Mouse (Mus musculus) liver, embryonic 11.5 days (tissue): ENCODE measurements around the gene Olfr1444. TPM values are rescaled to one million over a fixed set of nuclear protein-coding genes. Genes with fewer than 3 reads are reported as not detected.

Source experiments
- ATAC-seq: fragments of 200-750 bp; cut with Nextera tagmentation; replicated peaks from 2 replicates; pipeline ENCODE4 v1.8.0; 2017; ENCODE audit warnings: moderate number of reproducible peaks, mild to moderate bottlenecking, moderate TSS enrichment, moderate library complexity; ENCODE audit not compliant: low FRiP score
- DNase-seq: peaks from one replicate; pipeline ENCODE4 v3.0.0-alpha.2; 2017; ENCODE audit warnings: low spot score
- H3K27ac ChIP-seq: fragments of 300-500 bp; sonication (generic); 2 replicates; pipeline ENCODE4 v1.5.1; 2014; ENCODE audit warnings: mild to moderate bottlenecking, low read depth, low read length, control low read depth
- H3K27me3 ChIP-seq: fragments of 300-500 bp; sonication (generic); replicated peaks from 2 replicates; pipeline ENCODE4 v1.6.1; 2014; ENCODE audit warnings: low read length, mixed read lengths; ENCODE audit not compliant: control insufficient read depth, insufficient read depth
- H3K36me3 ChIP-seq: fragments of 300-500 bp; sonication (generic); 2 replicates; pipeline ENCODE4 v1.6.1; 2014; ENCODE audit warnings: mild to moderate bottlenecking, low read length, moderate library complexity, mixed read lengths; ENCODE audit not compliant: control insufficient read depth, insufficient read depth
- H3K4me1 ChIP-seq: fragments of 300-500 bp; sonication (generic); replicated peaks from 2 replicates; pipeline ENCODE4 v1.6.1; 2014; ENCODE audit warnings: low read length, mixed read lengths; ENCODE audit not compliant: control insufficient read depth, insufficient read depth
- H3K4me2 ChIP-seq: fragments of 300-500 bp; sonication (generic); 2 replicates; pipeline ENCODE4 v1.6.1; 2014; ENCODE audit warnings: mild to moderate bottlenecking, control low read depth, moderate library complexity
- H3K4me3 ChIP-seq: fragments of 300-500 bp; sonication (generic); 2 replicates; pipeline ENCODE4 v1.5.1; 2014; ENCODE audit warnings: low read depth, low read length, control low read depth
- H3K9ac ChIP-seq: fragments of 300-500 bp; sonication (generic); 2 replicates; pipeline ENCODE4 v1.6.1; 2014; ENCODE audit warnings: low read depth, low read length, control low read depth
- H3K9me3 ChIP-seq: fragments of 300-500 bp; sonication (generic); 2 replicates; pipeline ENCODE4 v1.6.1; 2016; ENCODE audit warnings: low read length, inconsistent platforms, mixed read lengths; ENCODE audit not compliant: control insufficient read depth
- WGBS: fragments of 180-500 bp; shearing (Covaris S2); extraction: QIAGEN DNeasy Blood & Tissue Kit; methylation state at CpG from one replicate; pipeline ENCODE4 v1.1.7; 2014; 5-methylcytosine and 5-hydroxymethylcytosine counted together
- polyA plus RNA-seq: library from polyadenylated mRNA; unstranded; fragments of >200 nt; fragmentation: Nextera tagmentation; extraction: Ambion mirVana; gene quantifications from 2 replicates; pipeline ENCODE4 v1.2.1, GENCODE M21; 2014

Gene Olfr1444
- polyA plus RNA-seq, 1 experiment from 2014 or later, result not detected

- Histone ChIP-seq H3K36me3 (no peaks in the 10 kb centered on the region), H3K4me3 (no peak overlapping the region), H3K9me3 (no peaks in the 10 kb centered on the region), H3K27me3 (no peaks in the 10 kb centered on the region), H3K4me2 (no peak overlapping the region), H3K9ac (no peak overlapping the region), H3K27ac (no peak overlapping the region), H3K4me1 (no peaks in the 10 kb centered on the region)
- WGBS, result 76% methylated on average over 1 of the region's 1 CpGs
- DNase-seq (no peak), ATAC-seq (no peak)
Observed at GRCm38 (mm10) chr19:12838507-12838906, 18.6 kb upstream of the Olfr1444 start.

GRCm38 (mm10) chr19:12846382-12846781 is 10.7 kb upstream of the Olfr1444 start, which contains the start of gene Gm5244:
Gm5244 (plus strand) TSS chr19:12846682.
- Histone ChIP-seq H3K36me3 (no peaks in the 10 kb centered on the region), H3K9me3 (no peaks in the 10 kb centered on the region), H3K4me1 (no peaks in the 10 kb centered on the region), H3K4me3 (no peak within 1 kb of the TSS), H3K27ac (no peak within 1 kb of the TSS), H3K4me2 (no peak within 1 kb of the TSS), H3K27me3 (no peaks in the 10 kb centered on the region), H3K9ac (no peak within 1 kb of the TSS)
- DNase-seq (no peak), ATAC-seq (no peak)

GRCm38 (mm10) chr19:12883555-12883954 is 26.5 kb downstream of the Olfr1444 start, which contains the start of gene Olfr1445:
Olfr1445 (plus strand) TSS chr19:12883855.
- DNase-seq (no peak), ATAC-seq (no peak)
- no peak within 1 kb of the TSS for H3K9ac ChIP-seq
- no peak within 1 kb of the TSS for H3K4me3 ChIP-seq
- H3K36me3 ChIP-seq, result no peaks in the 10 kb centered on the region
- no peaks in the 10 kb centered on the region for H3K4me1 ChIP-seq
- H3K27me3 ChIP-seq, result no peaks in the 10 kb centered on the region
- H3K4me2 ChIP-seq, result no peak within 1 kb of the TSS
- 80% methylated on average over 2 of the region's 2 CpGs for WGBS
- no peaks in the 10 kb centered on the region for H3K9me3 ChIP-seq
- H3K27ac ChIP-seq, result no peak within 1 kb of the TSS

- H3K4me2 ChIP-seq, result no peak within 1 kb of the TSS
- no peak within 1 kb of the TSS for H3K27ac ChIP-seq
- no peak within 1 kb of the TSS for H3K9ac ChIP-seq
- 57% methylated on average over 1 of the region's 1 CpGs for WGBS
- H3K36me3 ChIP-seq, result no peaks in the 10 kb centered on the region
- DNase-seq (no peak), ATAC-seq (no peak)
- no peaks in the 10 kb centered on the region for H3K27me3 ChIP-seq
- no peaks in the 10 kb centered on the region for H3K9me3 ChIP-seq
- H3K4me3 ChIP-seq, result no peak within 1 kb of the TSS
- no peaks in the 10 kb centered on the region for H3K4me1 ChIP-seq
Observed at GRCm38 (mm10) chr19:12893424-12893823, 36.3 kb downstream of the Olfr1444 start, which contains the start of gene Olfr1446. Olfr1446 (minus strand) TSS chr19:12893524.

GRCm38 (mm10) chr19:12903643-12904042 is 46.6 kb downstream of the Olfr1444 start, which contains the start of gene Olfr1447:
Olfr1447 (minus strand) TSS chr19:12903743.
- no peaks in the 10 kb centered on the region for H3K36me3 ChIP-seq
- no peaks in the 10 kb centered on the region for H3K9me3 ChIP-seq
- H3K4me1 ChIP-seq, result no peaks in the 10 kb centered on the region
- H3K27ac ChIP-seq, result no peak within 1 kb of the TSS
- ATAC-seq (no peak), DNase-seq (no peak)
- no peak within 1 kb of the TSS for H3K4me2 ChIP-seq
- no peaks in the 10 kb centered on the region for H3K27me3 ChIP-seq
- WGBS, result 75% methylated on average over 1 of the region's 1 CpGs
- H3K9ac ChIP-seq, result no peak within 1 kb of the TSS
- no peak within 1 kb of the TSS for H3K4me3 ChIP-seq

Other genes starting within 250 kb of the Olfr1444 start
- gene Glyat, start 224.0 kb upstream of the Olfr1444 start, polyA plus RNA-seq, result not detected in 2 replicates
- gene Olfr1442, start 186.8 kb upstream of the Olfr1444 start, polyA plus RNA-seq, result not detected in 2 replicates
- not detected in 2 replicates for gene Olfr1443, start 179.2 kb upstream of the Olfr1444 start, polyA plus RNA-seq
- gene Keg1, start 161.5 kb upstream of the Olfr1444 start, polyA plus RNA-seq, result 0.19 and 0.25 TPM in 2 replicates
- 0.27 and 0.78 TPM in 2 replicates for gene Cntf, start 91.7 kb upstream of the Olfr1444 start, polyA plus RNA-seq
- 7.0 and 7.4 TPM in 2 replicates for gene Zfp91, start 61.2 kb upstream of the Olfr1444 start, polyA plus RNA-seq
- gene Lpxn, start 61.1 kb upstream of the Olfr1444 start, polyA plus RNA-seq, result 1.5 and 2.1 TPM in 2 replicates
- gene Gm5244, start 10.6 kb upstream of the Olfr1444 start, polyA plus RNA-seq, result not detected in 2 replicates
- not detected in 2 replicates for gene Olfr1445, start 26.6 kb downstream of the Olfr1444 start, polyA plus RNA-seq
- not detected in 2 replicates for gene Olfr1446, start 36.2 kb downstream of the Olfr1444 start, polyA plus RNA-seq
- not detected in 2 replicates for gene Olfr1447, start 46.5 kb downstream of the Olfr1444 start, polyA plus RNA-seq
- not detected in 2 replicates for gene Olfr1448, start 67.1 kb downstream of the Olfr1444 start, polyA plus RNA-seq
- gene Olfr1449, start 73.6 kb downstream of the Olfr1444 start, polyA plus RNA-seq, result not detected in 2 replicates
- not detected in 2 replicates for gene Olfr1450, start 93.0 kb downstream of the Olfr1444 start, polyA plus RNA-seq
- not detected in 2 replicates for gene Olfr1451, start 137.7 kb downstream of the Olfr1444 start, polyA plus RNA-seq
- gene Olfr1453, start 171.0 kb downstream of the Olfr1444 start, polyA plus RNA-seq, result not detected in 2 replicates
- gene Olfr1454, start 203.3 kb downstream of the Olfr1444 start, polyA plus RNA-seq, result not detected in 2 replicates
- not detected in 2 replicates for gene Olfr1457, start 240.6 kb downstream of the Olfr1444 start, polyA plus RNA-seq
- gene Olfr1458, start 249.5 kb downstream of the Olfr1444 start, polyA plus RNA-seq, result not detected in 2 replicates